In the genomic region with DNA sequence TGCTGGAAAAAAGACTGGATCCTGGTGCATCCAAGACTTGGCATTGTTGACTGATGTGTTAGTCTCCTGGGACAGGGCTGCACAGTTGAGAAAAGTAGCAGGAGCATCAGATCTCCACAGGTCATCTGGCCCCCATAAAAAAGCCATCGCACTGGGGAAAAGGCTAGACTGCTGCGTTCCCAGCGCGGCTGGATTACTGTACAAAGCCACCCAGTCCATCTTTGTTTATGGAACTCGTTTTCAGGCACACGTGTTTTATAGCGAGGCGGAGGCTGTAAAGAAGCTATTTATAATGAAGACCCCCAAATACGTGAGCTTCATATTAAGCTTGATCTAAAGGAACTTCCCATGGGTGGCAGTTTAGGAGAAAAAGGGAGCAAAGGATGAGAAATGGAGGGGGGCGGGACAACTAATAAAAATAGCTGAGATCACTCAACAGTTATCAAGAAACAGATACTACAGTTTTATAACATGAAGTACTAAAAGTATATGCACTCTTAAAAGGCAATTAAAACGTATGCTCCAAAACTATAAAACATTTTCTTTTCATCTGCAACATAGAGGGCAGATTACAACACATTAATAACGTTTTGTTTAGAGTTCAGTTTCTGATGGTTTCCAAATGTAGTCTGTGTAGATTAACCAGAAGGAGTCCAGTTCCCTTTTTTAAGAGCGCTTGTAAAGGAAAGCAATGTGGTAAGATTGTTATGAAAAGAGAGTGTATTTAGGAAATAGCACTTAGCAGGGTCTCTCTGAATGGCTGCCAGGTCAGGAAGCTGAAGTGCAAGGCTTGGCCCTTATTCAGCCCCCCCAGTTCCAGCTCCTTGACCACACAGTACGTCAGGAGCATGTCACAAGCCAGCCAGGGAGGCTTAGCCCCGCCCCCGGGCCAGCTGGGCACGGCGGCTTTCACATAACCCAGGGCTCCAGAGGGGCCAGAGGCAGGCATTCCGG, we compare ENCODE assay signal across 7 mouse cellular contexts.
DNase-seq lines count a peak whose midpoint lies in the region; ATAC-seq lines count a peak whose summit lies in the region.

No protein-coding gene starts in this region.

- peaks cover 3% of the 10 kb centered on the region; the same call in 1 of the 2 replicates for H3K27me3 ChIP-seq in heart, embryonic 14.5 days (ENCODE audit: control insufficient read depth, insufficient read depth, low read length)
- H3K27me3 ChIP-seq in splenic B cell, adult 2 months (ENCODE audit: control insufficient read depth, insufficient read depth, low read length, poor library complexity, severe bottlenecking), result no peaks in the 10 kb centered on the region

- H3K9me3 ChIP-seq in heart, embryonic 14.5 days (ENCODE audit: control insufficient read depth, low read length), result no peaks in the 10 kb centered on the region

- no peaks in the 10 kb centered on the region for H3K36me3 ChIP-seq in heart, embryonic 14.5 days (ENCODE audit: control insufficient read depth, insufficient read depth, low read length)
- no peaks in the 10 kb centered on the region for H3K36me3 ChIP-seq in splenic B cell, adult 2 months (ENCODE audit: control insufficient read depth, insufficient read depth, low read length, poor library complexity, severe bottlenecking)

- H3K4me1 ChIP-seq in heart, embryonic 14.5 days (ENCODE audit: control insufficient read depth in 2 of 2, insufficient read depth in 2 of 2, low read length in 2 of 2), result peaks cover 3 to 12% of the 10 kb centered on the region in 2 experiments; a peak in 3 of 4 replicates

- 53% methylated on average over 19 of the region's 19 CpGs for WGBS in heart, embryonic 14.5 days

- peak; percentile 31 for DNase-seq in thymus, postnatal 4 days
- DNase-seq in thymus, postnatal 10 days (ENCODE audit: low spot score in 2 of 2), result no peak
- DNase-seq in kidney, postnatal 25 days, result peak; percentile 87 to 91
- peak; percentile 94 to 98 for DNase-seq in lung, postnatal 4 days
- peak; percentile 65 for DNase-seq in splenic B cell, adult 2 months (ENCODE audit: low read depth, low spot score)

- ATAC-seq in common myeloid progenitor, adult 5-6 weeks (replicated peaks; ENCODE audit: low read depth, poor library complexity, severe bottlenecking), result peak; percentile 94
- ATAC-seq in heart, embryonic 14.5 days (ENCODE audit: insufficient number of reproducible peaks, insufficient read depth, low FRiP score, low read depth), result no peak

- peak overlapping the region; percentile 27; the same call in 1 of the 2 replicates for H3K9ac ChIP-seq in heart, embryonic 14.5 days (ENCODE audit: low read length)

- no peak overlapping the region for H3K27ac ChIP-seq in heart, embryonic 14.5 days (replicated peaks in 1 of 2; ENCODE audit: control insufficient read depth in 1 of 2, insufficient read depth in 1 of 2, low read depth in 2 of 2, low read length in 2 of 2)

- no peak overlapping the region for H3K4me3 ChIP-seq in heart, embryonic 14.5 days (ENCODE audit: control insufficient read depth in 1 of 2, insufficient read depth in 1 of 2, low read depth in 1 of 2, low read length in 2 of 2)

- H3K4me2 ChIP-seq in heart, embryonic 14.5 days (ENCODE audit: low read length), result peak overlapping the region; percentile 49

Comparison
In these comparisons a context has a peak if more than half of its experiments do, and no peak if none do; other contexts are left out.
1. DNase-seq: peak in thymus, postnatal 4 days (single experiment), kidney, postnatal 25 days (2 of 2), lung, postnatal 4 days (2 of 2) and splenic B cell, adult 2 months (single experiment); none in thymus, postnatal 10 days (0 of 2).